8 mouse cellular contexts compared by ENCODE assay signal in the genomic region with DNA sequence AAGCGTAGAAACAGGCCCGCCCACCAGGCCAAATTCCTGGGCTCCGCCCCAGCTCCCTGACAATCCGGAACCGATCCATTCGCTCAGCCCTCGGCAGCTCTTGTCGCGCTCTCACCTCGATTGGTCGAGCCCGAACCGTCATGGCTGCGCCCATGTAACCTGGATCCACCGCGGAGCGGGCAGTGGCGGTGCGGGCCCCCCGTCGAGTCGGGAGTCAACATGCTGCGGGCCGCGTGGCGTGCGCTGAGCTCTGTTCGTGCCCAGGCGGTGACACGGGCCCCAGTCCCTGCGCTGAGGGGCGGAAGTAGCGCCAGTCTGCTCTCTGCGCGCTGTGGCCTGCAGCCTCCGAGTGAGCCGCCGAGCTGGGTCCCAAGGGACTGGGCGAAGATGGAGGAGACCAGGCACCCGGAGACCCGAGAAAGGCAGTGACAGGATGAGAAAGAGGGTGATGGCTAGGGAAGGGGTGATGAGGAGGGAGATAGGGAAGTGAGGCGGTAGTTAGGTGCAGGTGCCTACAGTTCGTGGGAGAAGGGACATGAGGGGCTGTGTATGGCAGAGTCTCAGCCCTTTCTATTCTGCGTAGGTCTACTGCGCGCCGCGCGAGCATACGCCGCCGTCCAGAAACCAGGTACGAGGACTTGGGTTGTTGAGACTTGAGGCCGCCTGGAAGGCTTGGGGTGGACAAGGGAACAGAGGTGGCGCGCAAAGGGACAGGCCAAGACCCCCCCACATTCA. TPM values are rescaled to one million over a fixed set of nuclear protein-coding genes. Genes with fewer than 3 reads are reported as not detected.
DNase-seq lines count a peak whose midpoint lies in the region; TF ChIP-seq lines count a peak whose summit lies in the region.

A gene (plus strand): TSS at position 75 of the 735 bp plus-strand sequence.

- peak within 1 kb of the TSS; percentile 93 for H3K4me3 ChIP-seq in cortical plate, adult 2 months (ENCODE audit: insufficient read depth, low read length)

- peak within 1 kb of the TSS; percentile 38; the same call in 1 of the 2 replicates for H3K27ac ChIP-seq in cortical plate, adult 2 months (ENCODE audit: insufficient read depth, low read length)

- no peak for TF ChIP-seq CTCF in cortical plate, adult 2 months (IDR thresholded peaks at IDR 0.05; ENCODE audit: extremely low read depth, insufficient read depth, low read length)

- peak; percentile 89 for DNase-seq in adipocyte (ENCODE audit: low spot score)
- DNase-seq in gastrocnemius, adult 8-10 months (ENCODE audit: low spot score in 2 of 2): peak; percentile 62 to 80
- peak; percentile 80 for DNase-seq in hindlimb bud, embryonic 11.5 days (ENCODE audit: extremely low spot score, low read depth, low spot score)
- DNase-seq in left cerebral cortex, postnatal 14 days (ENCODE audit: low spot score in 2 of 2): peak; percentile 81 to 86
- DNase-seq in mesoderm, embryonic 11.5 days (ENCODE audit: low read depth, low spot score): peak; percentile 94
- DNase-seq in right cerebral cortex, postnatal 36 days (ENCODE audit: low spot score in 2 of 2): peak; percentile 78 to 79
- peak; percentile 91 for DNase-seq in yolk sac, embryonic 10.5 days (ENCODE audit: low spot score)

- H3K4me1 ChIP-seq in cortical plate, adult 2 months (ENCODE audit: control insufficient read depth, insufficient read depth, low read length): 0 out of 2 replicates have a peak, but pooled peaks cover 3% of the 10 kb centered on the region

- TF ChIP-seq POLR2A in cortical plate, adult 2 months (IDR thresholded peaks at IDR 0.05; ENCODE audit: extremely low read depth, insufficient read depth, low read length): peak; percentile 78; the same call in 1 of the 2 replicates

- intact Hi-C loops in left cerebral cortex, postnatal 14 days (cut with DNase I): no loop called here

RNA-seq across cellular contexts. Expression of the gene that starts here (rescaled TPM):
- polyA plus RNA-seq in cortical plate, adult 2 months (2012; rRNA removed): 65.7 and 73.3 TPM in 2 replicates
- total RNA-seq in gastrocnemius, adult 8-10 months (2022): 10 to 100 TPM; 62.8 to 70.5 (median 66.0) TPM
- total RNA-seq in left cerebral cortex, postnatal 14 days (2021): 10 to 100 TPM; 40.7 to 48.7 TPM

Comparison
In these comparisons a context has a peak if more than half of its experiments do, and no peak if none do; other contexts are left out.
1. Peak in every context shown above with its lines: DNase-seq, H3K4me3 ChIP-seq and H3K27ac ChIP-seq.